Mouse (Mus musculus) gastrocnemius, postnatal 36 days (tissue): ENCODE measurements around the gene Isoc2b. TPM values are rescaled to one million over a fixed set of nuclear protein-coding genes. Genes with fewer than 3 reads are reported as not detected.
"Not testable (repeated sequence)": the region's sequence is repeated elsewhere in the genome, so short reads cannot be mapped to it uniquely, and the experiment has no call there.

Experiments used
- DNase-seq, 2 experiments: peaks; one replicate each; pipeline ENCODE4 v3.0.0; 2022
- intact Hi-C: fragments of 180-260 bp; cut with DNase I; formaldehyde crosslinking; loops from one replicate; pipeline ENCODE4 v1.15.1; 2025
- total RNA-seq, 2 experiments: library from RNA; stranded (reverse); gene quantifications; 2 replicates each; pipeline ENCODE4 v1.2.3; 2021

Isoc2b gene
- total RNA-seq, 2 experiments from 2014 or later, result 3.6 to 3.8 TPM

- intact Hi-C loops, result no loop called here
- no peak for DNase-seq
Measured at GRCm38 (mm10) chr7:4842634-4843131, 27.4 kb downstream of the Isoc2b start.

- DNase-seq, result no peak
- intact Hi-C loops, result no loop called here
Measured at GRCm38 (mm10) chr7:4842077-4842476, 28.0 kb downstream of the Isoc2b start.

- intact Hi-C loops, result no loop called here
- DNase-seq, result no peak
Measured at GRCm38 (mm10) chr7:4837639-4838038, 32.4 kb downstream of the Isoc2b start.

GRCm38 (mm10) chr7:4836351-4836792, 33.7 kb downstream of the Isoc2b start:
- intact Hi-C loops, result no loop called here
- peak in 1 of 2 experiments; percentile 24 for DNase-seq

- intact Hi-C loops, result no loop called here
- no peak for DNase-seq
Measured at GRCm38 (mm10) chr7:4835631-4836327, 34.3 kb downstream of the Isoc2b start.

- intact Hi-C loops, result no loop called here
- no peak for DNase-seq
Measured at GRCm38 (mm10) chr7:4830476-4830875, 39.6 kb downstream of the Isoc2b start.

- intact Hi-C loops, result no loop called here
- DNase-seq, result no peak
Measured at GRCm38 (mm10) chr7:4825365-4825764, 44.7 kb downstream of the Isoc2b start.

- intact Hi-C loops, result no loop called here
- DNase-seq, result no peak
Measured at GRCm38 (mm10) chr7:4822162-4822907, 47.7 kb downstream of the Isoc2b start.

GRCm38 (mm10) chr7:4821690-4822089, 48.4 kb downstream of the Isoc2b start:
- intact Hi-C loops, result no loop called here
- no peak for DNase-seq

GRCm38 (mm10) chr7:4820925-4821324, 49.1 kb downstream of the Isoc2b start:
- DNase-seq, intact Hi-C loops: not testable (repeated sequence)

- intact Hi-C loops, result loop anchor here (10.0 kb wide), 1 partner anchor 48 kb away; no protein-coding TSS in a partner anchor
- DNase-seq, result no peak
Measured at GRCm38 (mm10) chr7:4816559-4816958, 53.5 kb downstream of the Isoc2b start.

- intact Hi-C loops, result loop anchor here (10.0 kb wide), 1 partner anchor 52 kb away; no protein-coding TSS in a partner anchor
- no peak for DNase-seq
Measured at GRCm38 (mm10) chr7:4813105-4813791, 56.8 kb downstream of the Isoc2b start.

GRCm38 (mm10) chr7:4812303-4813104, 57.6 kb downstream of the Isoc2b start, which contains the start of gene Ube2s:
Gene Ube2s, minus strand, starts transcription at chr7:4812590.
- intact Hi-C loops, result loop anchor here (10.0 kb wide), 1 partner anchor 52 kb away; no protein-coding TSS in a partner anchor
- DNase-seq, result peak; percentile 97 to 98

- peak in 1 of 2 experiments; percentile 21 for DNase-seq
- intact Hi-C loops, result loop anchor here (10.0 kb wide), 1 partner anchor 53 kb away; no protein-coding TSS in a partner anchor
Measured at GRCm38 (mm10) chr7:4811842-4812302, 58.2 kb downstream of the Isoc2b start.

- intact Hi-C loops, result loop anchor here (10.0 kb wide), 1 partner anchor 54 kb away; no protein-coding TSS in a partner anchor
- DNase-seq, result not testable (repeated sequence)
Measured at GRCm38 (mm10) chr7:4811131-4811530, 58.9 kb downstream of the Isoc2b start.

- intact Hi-C loops, result loop anchor here (5.0 kb wide), 1 partner anchor 244 kb away; no protein-coding TSS in a partner anchor
- DNase-seq, result no peak
Measured at GRCm38 (mm10) chr7:4806716-4807115, 63.3 kb downstream of the Isoc2b start.

GRCm38 (mm10) chr7:4802247-4802646, 67.8 kb downstream of the Isoc2b start:
- no peak for DNase-seq
- intact Hi-C loops, result loop anchor here (5.0 kb wide), 1 partner anchor 355 kb away; the partner anchor contains the start of gene Rdh13

- DNase-seq, result no peak
- intact Hi-C loops, result loop anchor here (5.0 to 10.0 kb wide), 2 partner anchors 174 to 661 kb away; partner anchors contain the start of gene Leng8
Measured at GRCm38 (mm10) chr7:4795767-4796433, 74.2 kb downstream of the Isoc2b start.
